Mouse (Mus musculus): ENCODE results near the gene Slc13a3.
"Not testable (repeated sequence)": the region's sequence is repeated elsewhere in the genome, so short reads cannot be mapped to it uniquely, and the experiment has no call there.

The Slc13a3 gene

DNA sequence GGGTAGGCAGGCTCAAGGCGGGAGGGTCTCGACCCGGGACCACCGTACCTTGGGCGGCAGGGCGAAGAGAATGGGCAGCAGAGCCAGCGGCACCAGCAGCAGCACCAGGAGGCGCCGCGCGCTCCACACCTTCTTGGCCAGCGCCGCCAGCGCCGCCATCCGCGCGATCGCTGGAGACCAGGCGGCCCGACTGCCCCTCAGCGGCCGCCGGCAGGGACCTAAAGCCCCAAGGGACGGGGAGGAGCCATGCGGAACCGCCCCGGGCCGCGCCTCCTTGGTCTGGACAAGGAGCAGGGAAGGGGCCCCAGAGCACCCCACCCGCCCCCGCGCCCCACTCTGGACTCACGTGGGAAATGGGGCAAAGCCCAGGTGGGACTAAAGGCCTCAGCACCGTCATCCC, at the start of gene Slc13a3:
Slc13a3 (minus strand) TSS at position 228 of the 400 bp plus-strand sequence.
- no peak for DNase-seq

- DNase-seq: no peak
These were observed 42.2 kb upstream of the Slc13a3 start for GRCm38 (mm10) chr2:165515178-165515728.

DNA sequence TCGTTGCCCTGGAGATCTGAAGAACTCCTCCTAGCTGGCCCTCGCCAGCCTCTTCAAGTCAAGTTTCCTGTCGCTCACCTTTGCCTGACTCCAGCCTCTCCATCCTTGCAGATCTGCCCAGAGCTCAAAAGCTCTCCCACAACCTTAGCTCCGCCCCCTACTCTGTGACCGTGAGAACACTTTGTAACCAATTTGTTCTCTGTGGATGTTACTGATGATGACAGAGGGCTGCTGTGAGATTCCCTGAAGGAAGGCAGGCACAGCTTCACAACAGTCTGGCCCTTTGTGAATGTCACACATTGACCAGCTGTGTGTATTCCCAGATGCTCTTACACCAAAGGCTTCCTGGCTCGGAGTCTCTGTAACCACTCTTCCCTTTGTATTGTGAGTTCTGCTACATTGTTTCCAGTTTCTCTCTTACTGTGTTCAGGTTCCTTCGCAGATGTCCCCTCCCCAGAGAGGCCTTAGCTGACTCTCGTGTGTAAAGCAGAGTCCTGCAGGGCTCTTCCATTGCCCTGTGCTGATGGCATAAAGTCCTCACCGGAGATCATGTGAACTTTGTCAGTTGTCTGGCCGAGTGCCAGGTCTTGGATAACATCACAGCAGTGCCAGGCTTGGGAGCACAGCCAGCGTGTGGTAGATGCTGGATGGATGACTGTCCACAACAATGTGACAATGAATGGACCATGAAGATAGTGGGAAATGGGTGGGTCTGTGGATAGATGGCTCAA, 40.0 kb upstream of the Slc13a3 start:
- no peak for DNase-seq

GRCm38 (mm10) chr2:165512426-165512825, 39.4 kb upstream of the Slc13a3 start:
- DNase-seq: no peak

GRCm38 (mm10) chr2:165511530-165511929, 38.5 kb upstream of the Slc13a3 start:
- DNase-seq: not testable (repeated sequence)

- not testable (repeated sequence) for DNase-seq
These were observed 38.0 kb upstream of the Slc13a3 start for GRCm38 (mm10) chr2:165510914-165511458.

GRCm38 (mm10) chr2:165510466-165510865, 37.4 kb upstream of the Slc13a3 start:
- no peak for DNase-seq

GRCm38 (mm10) chr2:165509686-165510085, 36.7 kb upstream of the Slc13a3 start:
- peak; percentile 61 for DNase-seq

- DNase-seq: no peak
These were observed 30.5 kb upstream of the Slc13a3 start, which contains the start of gene Slc2a10 for GRCm38 (mm10) chr2:165503259-165504203. TSS of gene Slc2a10 (plus strand) at chr2:165503787.

DNA sequence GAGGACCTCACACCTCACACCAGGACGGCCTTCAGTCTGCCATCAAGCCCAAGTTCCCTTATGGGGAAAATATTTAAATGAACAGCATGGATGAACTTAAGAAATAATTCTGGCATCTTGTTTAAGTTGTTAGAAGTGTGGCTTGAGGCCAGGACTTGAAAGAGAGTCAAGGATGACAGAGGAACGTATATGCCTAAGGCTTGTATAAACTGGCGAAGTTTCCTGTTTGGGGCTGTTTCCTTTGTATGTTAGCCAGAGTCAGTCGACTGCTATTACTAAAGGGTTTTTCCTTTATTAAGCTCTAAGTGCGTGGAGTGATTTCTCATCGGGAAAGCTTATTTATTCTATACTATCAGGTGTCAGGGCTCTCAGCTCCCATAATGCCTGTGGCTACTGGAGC, 25.8 kb upstream of the Slc13a3 start:
- DNase-seq: no peak

- no peak for DNase-seq
These were observed 24.8 kb upstream of the Slc13a3 start for GRCm38 (mm10) chr2:165497706-165498275.

DNA sequence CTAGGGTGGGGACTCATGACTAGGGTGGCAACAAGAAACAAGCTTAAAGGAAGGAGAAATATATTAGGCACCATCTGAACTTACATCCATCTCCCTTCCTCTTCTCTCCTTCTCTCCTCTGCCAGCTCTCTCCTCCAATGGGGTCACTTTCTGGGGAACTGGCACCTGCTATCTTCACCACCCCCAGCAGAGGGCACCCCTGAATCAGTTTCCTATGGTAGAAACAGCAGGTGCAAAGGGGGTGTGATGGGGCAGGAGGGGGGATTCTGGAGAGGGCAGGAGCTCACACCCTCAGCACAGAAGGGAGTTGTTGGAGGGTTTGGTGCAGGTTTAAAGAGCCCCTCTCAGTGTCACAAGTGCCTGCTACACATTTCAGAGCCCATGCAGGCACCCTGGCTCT, 23.2 kb upstream of the Slc13a3 start:
- DNase-seq: peak; percentile 83

- DNase-seq: no peak
These were observed 21.5 kb upstream of the Slc13a3 start for GRCm38 (mm10) chr2:165494495-165494894.

DNA sequence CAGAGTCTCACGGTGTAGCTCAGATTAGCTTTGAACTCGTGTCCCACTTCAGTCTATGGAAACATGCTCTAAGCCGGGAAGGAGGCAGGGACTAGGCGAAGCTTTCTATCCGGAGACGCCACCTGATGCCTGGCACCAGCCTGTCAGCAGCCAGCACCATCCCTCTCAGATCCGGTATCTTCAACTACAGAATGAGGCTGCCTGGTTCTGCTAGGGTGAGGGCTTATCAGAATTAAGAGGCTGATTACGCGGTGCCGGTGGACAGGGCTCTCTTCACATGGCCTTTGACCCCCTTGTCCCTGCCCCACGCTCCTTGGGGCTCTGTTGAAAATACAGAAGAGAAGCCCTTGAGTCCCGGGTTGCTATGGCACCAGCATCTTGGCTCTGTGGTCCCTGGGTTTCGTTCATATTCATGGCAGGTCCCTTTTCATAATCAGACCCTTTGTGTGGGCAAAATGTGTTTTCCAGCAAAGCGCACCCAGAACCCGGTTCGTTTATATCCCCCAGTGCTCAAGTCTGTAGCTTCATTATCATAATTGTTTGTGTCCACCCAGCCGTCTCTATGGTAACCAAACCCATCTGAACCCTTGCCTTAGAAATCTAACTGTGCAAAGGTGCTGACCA, 20.7 kb upstream of the Slc13a3 start:
- peak; percentile 15 for DNase-seq

- peak; percentile 83 for DNase-seq
These were observed 19.9 kb upstream of the Slc13a3 start, which contains the start of gene Trp53rka for GRCm38 (mm10) chr2:165492648-165493553. TSS of gene Trp53rka (minus strand) at chr2:165493324.

DNA sequence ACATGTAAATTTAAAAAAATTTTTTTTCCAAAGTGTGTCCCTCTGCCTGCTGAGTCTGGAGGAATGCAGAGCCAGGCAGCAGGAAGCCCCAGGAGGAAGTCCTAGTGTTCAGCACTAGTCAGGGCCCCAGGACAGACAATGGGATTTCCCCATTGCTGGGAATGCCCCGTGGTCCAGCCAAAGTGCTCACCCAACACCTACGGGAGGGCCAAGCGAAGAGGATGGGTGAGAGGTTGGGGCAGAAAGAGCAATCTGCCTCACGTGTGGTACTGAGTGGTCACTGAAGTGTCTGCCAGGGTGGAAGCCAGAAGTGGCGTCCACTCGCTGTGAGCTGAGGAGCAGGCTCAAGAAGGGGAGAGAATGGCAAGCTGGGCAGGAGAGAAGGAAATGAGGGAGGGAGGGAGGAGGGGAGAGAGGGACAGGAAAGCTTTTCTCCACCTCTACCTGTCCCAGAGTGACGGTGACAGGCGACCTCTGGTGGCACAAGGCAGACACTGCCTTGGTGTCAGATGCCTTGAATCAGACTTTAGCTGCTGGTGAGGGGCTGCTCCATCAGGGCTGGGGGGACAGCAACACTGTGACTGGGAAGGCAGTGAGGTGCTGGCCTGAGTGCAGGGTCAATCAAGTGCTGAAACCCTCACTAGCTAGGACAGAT, 14.0 kb upstream of the Slc13a3 start:
- DNase-seq: peak; percentile 72

GRCm38 (mm10) chr2:165486401-165486800, 13.4 kb upstream of the Slc13a3 start:
- no peak for DNase-seq

DNA sequence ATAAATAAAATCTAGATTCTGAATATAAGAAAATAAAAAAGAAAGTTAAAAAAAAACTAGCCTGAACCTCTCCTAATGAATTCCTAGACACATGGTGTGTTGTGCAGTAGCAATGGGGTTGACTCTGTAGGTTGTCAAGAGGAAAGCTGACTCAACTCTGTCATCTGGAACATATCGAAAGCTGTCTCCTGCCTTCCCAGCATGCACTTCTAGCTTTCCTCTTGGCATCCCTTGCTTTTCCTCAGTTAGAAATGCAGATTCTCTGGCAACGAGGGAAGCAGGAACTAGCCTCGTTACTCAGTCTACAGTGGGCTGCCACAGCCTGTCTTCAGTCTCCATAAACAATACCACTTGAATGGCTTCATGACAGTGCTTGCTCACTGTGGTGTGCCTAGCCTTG, 12.8 kb upstream of the Slc13a3 start:
- DNase-seq: no peak

GRCm38 (mm10) chr2:165484152-165484551, 11.1 kb upstream of the Slc13a3 start:
- DNase-seq: no peak

GRCm38 (mm10) chr2:165482003-165482402, 9.0 kb upstream of the Slc13a3 start:
- DNase-seq: no peak

DNA sequence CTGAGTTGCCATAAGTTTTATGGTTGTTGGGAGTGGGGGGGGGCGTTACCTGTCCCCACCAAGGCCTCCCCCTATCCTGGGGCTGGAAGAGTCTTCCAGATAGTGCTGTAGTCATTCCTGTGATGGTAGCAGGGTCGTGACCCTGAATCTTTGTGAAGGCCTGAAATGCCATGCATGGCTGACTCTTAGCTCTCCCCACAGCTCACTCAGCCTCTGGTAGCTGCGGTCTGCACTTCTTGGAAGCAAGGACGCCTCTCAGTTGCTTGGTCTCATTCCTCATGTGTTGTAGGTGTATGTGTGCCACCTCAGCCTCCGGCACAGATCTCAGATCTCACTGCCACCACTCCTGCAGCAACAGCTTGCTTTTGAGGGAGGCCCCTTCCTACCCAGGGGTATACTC, 2.8 kb upstream of the Slc13a3 start:
- no peak for DNase-seq
